Mouse (Mus musculus) spleen, postnatal 36 days (tissue): Measurements from ENCODE around the gene Glis1.

ENCODE experiments used
- DNase-seq, 2 experiments: peaks; one replicate each; pipeline ENCODE4 v3.0.0; 2022; ENCODE audit warnings: low spot score in 2 of 2, mixed read lengths in 1 of 2

Gene Glis1

DNA sequence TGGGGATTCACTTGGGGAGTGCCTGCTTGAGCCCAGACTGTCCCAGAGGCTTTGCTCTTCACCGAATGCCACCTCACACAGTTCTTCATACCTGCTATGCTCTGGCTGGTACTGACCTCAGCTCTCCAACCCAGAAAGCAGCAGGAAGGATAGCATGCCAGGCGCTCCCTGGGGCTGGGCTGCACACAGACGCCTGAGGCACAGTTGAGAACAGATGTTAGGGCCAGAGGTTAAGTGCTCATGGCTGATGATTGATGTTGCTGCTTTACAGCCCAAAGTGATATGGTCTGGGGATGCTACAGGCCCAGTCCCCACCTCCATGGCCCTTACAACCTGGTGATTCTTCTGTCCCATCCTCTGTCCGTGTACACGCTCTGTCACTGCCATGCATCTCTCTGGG, 190.6 kb downstream of the Glis1 start:
- no peak for DNase-seq

GRCm38 (mm10) chr4:107628226-107628625, 193.8 kb downstream of the Glis1 start:
- no peak for DNase-seq

DNA sequence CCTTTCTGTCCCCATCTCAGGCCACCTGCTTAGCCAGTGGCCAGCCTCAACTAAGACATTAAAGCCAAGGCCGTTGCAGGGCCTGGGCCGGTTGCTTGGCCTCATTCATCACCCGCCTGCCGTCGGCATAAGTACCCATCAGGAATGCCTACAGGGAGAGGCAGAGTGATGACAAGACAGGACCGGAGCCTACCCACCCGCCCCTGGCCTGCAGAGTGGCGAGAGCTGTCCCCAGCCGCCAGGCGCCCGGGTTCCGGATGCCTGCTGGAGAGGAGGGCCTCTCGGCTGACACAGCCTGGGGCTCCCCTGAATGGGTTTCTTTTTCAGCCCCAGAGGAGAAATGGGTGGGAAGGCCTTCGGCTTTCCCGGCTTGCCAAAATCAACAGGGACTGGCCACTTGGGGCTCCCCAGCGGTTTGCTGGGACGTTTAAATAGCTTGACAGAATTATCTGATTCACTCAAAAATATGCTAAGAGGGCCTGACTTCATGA, 194.6 kb downstream of the Glis1 start:
- DNase-seq = no peak

GRCm38 (mm10) chr4:107634631-107635030, 200.2 kb downstream of the Glis1 start:
- no peak for DNase-seq

- DNase-seq = no peak
Measured at GRCm38 (mm10) chr4:107636099-107636498, 201.7 kb downstream of the Glis1 start.

DNA sequence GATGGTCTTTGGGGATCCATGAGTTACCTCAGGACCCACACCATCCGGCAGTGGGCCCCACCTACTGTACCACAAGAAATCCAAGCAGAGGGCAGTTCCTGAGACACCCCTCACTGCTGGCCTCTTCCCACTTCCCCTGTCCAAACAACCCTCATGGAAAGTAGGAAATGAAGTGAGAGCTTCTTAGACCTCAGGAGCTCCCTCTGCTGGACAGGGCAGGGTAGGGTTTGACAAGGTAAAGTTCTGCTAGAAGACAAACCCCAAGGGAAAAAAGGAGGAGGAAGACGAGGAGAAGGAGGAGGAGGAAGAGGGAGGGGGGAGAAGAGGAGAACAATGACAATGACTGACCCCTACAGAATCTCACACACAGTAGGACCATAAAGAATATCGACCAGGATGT, 203.3 kb downstream of the Glis1 start:
- DNase-seq = peak in 1 of 2 experiments; percentile 19

DNA sequence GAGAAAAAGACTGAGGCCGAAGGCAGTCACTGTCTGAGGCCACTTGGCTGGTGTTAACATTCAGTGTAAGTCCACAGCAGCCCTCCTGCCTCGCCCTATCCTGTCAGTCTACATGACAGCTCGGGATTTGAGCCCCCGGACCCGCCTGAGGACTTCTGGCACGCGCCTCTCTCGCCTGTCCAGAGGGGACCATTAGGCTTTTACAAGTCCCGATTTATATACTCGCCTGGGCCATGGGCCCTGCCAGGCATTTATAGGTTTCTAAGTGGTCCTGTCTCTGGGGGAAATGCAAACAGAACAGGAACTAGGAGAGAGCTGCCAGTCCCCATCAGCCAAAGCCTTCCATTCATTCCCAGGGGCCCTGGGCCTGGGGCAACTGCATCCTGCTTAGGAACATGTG, 203.9 kb downstream of the Glis1 start:
- DNase-seq = no peak

- DNase-seq = no peak
Measured at GRCm38 (mm10) chr4:107641624-107642023, 207.2 kb downstream of the Glis1 start.

- DNase-seq = no peak
Measured at GRCm38 (mm10) chr4:107648959-107649485, 214.6 kb downstream of the Glis1 start.

DNA sequence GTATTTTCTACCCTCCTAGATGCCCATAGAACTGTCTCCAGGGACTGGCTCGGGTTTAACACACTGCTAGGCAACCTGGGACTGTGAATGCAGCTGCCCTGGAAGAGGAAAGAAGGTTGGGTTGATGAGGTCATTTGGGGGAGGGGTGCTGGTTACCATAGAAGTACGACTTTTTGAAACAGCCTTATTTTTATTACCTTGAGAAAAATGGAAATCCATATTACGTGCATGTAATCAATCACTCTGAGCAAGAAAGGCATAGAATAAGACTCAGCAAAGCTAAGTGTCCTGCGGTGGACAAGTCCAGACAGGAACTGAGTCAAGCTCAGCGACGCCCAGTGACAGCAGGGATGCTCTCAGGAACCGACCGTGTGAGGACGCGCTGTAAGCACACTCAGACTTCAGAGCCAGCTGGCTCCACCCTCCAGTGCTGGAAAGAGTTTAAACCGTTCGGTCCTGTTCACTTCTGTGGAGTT, 216.7 kb downstream of the Glis1 start:
- no peak for DNase-seq

- DNase-seq = peak in 1 of 2 experiments; percentile 17
Measured at GRCm38 (mm10) chr4:107652598-107653279, 218.3 kb downstream of the Glis1 start.

DNA sequence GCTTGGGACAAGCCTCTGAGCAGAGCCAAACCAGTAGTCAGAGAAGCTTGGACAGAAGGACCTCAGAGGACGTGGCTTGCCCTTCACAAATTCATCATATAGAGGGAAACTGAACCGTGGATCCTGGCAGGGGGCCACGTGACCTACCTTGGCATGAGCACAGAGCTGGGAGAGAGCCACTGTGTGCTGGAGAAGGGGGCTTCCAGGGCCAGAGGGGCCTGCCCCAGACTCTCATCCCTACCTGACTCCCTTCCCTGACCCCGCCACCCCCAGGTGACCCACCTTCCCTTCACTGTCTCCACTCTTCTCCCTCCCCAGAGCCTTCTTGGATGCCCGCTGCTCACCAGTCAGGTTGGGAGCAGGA, 218.9 kb downstream of the Glis1 start:
- no peak for DNase-seq

GRCm38 (mm10) chr4:107660649-107661048, 226.3 kb downstream of the Glis1 start:
- DNase-seq = no peak

DNA sequence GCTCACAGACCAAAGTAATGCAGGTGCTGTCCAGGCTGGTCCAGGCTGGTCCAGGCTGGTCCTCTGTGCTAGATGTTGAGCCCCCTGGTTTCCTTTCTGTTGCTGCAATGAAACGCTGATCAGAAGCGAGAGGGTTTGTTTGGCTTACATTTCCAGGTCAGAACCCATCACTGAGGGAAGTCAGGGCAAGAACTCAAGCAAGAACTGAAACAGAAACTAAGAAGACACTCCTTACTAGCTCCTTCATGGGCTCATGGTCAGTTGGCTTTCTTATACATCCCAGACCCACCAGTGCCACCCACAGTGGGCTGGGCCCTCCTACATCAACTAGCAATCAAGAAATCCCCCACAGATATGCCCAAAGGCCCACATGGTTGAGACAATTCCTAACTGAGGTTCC, 234.1 kb downstream of the Glis1 start:
- no peak for DNase-seq

DNA sequence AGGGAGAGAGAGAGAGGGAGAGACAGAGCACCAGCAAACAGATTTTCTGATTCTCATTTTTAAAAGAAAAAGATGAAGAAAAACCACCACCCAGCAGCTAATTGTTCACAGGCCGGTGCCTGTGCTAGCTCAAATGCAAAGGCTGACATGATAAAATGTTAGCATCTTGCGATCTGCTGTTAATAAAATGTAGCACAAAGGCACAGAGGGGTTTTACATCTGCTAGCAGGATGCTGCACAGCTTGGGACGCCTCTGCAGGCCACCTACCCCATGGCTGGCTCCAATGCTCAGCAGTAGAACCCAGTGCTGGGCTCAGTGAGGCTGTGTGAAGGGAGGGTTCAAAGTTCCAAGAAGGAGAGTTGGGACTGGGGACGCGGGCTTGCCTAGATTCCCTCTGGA, 236.3 kb downstream of the Glis1 start:
- DNase-seq = no peak

DNA sequence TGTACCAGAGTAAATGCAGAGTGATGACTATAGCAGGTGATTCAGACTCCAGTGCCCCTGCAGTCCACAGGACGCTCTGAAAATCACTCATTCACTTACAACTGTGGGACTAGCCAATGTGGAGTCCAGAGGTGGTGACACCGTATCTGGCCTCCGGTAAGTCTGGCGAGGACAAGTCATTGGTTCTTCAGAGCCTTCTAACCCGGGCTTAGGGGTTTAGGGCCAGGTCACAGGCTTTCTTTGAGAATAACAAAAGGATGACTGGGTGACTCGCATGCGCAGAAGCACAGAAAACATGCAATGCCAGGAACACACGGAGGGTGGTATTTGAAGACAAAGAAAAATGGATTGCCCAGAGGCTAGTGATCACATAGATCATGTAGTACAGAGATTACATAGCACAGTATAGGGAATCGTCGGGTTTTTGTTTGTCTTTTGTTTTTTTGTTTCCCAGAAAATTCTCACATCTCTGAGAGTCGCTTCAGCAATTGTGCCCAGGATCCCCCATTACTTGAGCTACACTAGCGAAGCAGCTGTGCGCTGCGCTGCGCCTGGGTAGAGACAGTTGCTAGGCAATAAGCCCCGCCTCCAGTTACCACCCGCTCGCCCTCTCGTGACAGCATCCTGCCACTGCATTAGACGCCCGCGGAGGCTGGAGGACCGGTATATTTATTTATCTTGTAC, 239.4 kb downstream of the Glis1 start:
- peak; percentile 62 to 66 for DNase-seq

DNA sequence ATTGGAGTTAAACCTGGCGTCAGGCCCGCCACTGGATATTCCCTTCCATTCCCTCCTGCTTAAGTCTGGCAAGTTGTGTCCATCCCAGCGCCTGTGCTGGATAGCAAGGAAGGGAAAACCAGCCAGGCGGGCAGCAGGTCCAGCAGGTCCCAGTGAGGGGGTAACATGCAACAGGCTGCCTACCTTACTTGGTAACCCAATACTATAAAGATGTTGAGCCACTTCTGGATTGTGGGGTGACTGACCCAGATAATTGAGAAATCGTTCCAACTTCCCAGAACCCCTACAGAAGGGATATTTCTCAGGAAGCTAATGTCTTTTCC, 239.9 kb downstream of the Glis1 start:
- no peak for DNase-seq

DNA sequence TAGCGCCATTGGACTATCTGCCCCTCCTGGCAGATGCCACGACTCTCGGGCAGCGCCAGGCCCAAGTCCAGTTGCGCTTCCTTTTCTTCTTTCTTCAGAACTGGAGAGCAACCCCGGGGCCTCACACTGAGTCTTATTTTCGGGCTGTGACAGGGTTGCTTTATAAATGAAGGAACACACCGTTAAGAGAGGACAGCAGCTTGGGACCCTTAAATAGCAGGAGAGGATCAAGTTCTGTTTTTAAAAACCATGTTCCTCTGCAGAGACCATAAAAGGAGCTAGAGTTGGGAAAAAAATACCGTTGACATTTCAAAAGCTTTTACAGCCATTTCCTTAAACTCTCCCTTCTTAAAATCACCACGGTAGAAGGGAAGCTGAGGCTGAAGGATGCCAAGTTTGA, 241.3 kb downstream of the Glis1 start:
- DNase-seq = no peak

DNA sequence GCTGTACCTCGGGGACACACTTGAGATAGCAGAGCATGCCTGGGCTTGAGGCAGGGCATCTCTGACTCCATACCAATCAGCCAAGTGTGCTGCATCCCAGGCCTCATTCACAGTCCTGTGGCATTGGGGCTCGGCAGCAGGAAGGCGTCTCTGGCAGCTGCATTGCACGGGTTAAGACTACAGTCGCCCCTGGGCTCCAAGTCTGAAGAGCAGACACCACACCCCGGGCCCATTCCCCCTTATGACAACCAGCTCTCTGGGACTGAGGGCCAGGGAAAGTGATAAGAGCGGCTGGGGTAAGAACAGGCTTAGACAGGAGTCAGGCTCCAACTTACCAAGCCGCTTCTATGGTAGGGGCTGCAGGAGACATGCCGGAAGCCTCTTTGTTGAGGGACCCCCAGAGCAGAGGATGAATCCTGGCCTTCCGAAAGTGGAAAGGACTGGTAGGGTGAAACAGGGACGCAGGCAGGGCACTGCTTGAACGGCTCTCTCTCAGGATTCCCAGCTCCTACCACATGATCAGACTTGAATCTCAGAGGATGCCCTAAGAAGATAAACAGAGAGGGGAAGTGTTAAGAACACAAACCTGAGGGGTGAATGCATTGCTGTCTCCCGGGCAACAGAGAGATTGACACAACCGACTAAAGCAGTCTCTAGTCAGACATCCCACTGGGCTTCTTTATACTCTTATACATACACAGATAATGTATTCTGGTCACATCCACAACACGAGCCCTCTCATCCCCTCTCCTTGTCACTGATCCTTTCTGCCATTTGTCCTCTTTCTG, 246.1 kb downstream of the Glis1 start:
- no peak for DNase-seq

DNA sequence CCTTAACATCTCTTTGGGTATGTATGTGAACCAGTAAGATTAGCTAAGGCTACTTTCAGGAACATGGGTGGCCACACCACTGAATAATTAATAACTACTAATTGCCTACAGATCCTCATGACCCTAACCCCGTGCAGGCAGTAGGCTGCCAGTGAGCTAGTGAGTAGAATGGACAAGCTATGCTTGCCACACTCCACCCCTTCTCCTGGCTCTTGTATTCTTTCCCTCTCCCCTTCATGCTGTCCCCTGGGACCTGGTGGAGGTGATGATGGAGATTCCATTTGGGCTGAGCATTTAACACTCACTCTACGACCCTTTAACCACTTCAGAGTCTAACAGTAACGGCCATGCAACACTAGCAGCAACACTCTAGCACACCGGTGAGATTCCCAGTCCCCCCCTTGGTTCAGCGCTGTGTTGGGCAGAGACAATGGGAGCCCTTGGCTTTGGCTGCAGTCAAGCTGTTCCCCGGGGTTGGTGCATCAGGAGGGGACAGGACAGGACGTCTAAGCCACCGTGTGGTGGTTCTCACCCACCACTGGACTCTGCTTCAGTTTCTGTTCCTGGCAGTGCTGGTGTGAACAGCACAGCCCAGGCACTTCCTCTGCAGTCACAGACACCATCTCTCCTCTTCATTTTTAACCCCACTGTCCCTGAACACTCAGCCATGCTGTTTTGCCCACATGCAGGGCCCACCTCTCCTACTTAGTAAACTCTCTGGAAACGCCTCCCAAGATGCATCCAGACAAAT, 246.9 kb downstream of the Glis1 start:
- DNase-seq = no peak

DNA sequence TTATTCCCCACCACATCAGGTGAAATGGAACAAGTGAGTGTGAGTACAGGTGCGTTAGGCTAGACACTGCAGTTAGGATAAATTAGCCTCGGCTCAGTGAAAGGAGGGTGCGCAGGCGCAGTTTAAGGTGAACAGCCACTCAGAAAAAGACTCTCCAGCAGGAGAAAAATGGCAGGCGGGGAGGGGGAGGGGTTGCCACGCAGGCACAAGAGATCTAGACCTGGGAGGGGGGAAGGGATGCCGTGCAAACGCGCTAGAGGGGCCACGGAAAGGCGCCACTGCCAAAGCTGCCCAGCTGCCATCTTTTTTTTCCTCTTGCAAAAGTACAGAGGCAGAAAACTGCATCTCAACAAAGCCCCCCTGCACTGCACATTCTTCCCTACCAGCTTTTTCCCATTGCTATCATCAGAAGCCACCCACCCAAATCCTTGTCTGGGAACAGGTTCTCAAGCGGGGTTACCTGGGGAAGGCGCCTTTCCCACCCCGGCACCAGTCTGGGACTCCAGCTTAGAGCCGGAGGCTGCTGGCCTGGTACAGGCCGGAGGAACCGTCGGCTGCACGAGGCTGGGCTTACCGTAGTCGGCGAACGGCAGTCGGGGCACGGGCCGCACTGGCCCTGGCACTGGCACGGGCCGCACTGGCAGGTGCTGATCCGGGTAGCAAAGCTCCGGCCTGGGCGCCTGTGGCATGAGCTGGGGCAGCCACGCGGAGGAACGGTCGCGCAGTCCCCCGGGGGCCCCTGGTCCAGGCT, 248.8 kb downstream of the Glis1 start:
- no peak for DNase-seq
